Mouse (Mus musculus) cerebellum, adult 2 months (tissue): ENCODE results near the gene Src. TPM values are rescaled to one million over a fixed set of nuclear protein-coding genes. Genes with fewer than 3 reads are reported as not detected.

ENCODE experiments used
- DNase-seq, 2 experiments: peaks; one replicate each; pipeline ENCODE4 v3.0.0; 2021
- H3K27ac ChIP-seq: fragments of 200-500 bp; 2 replicates; pipeline ENCODE4 v1.5.1; 2012; ENCODE audit warnings: low read length, control low read depth, inconsistent platforms; ENCODE audit not compliant: insufficient read depth
- H3K27me3 ChIP-seq: fragments of 200-500 bp; 2 replicates; pipeline ENCODE4 v1.6.1; 2012; ENCODE audit warnings: inconsistent platforms, mild to moderate bottlenecking, low read length, moderate library complexity; ENCODE audit not compliant: control insufficient read depth, insufficient read depth
- H3K4me1 ChIP-seq: fragments of 200-500 bp; 2 replicates; pipeline ENCODE4 v1.6.1; 2011; ENCODE audit warnings: low read length; ENCODE audit not compliant: control insufficient read depth, insufficient read depth
- H3K4me3 ChIP-seq: fragments of 200-500 bp; replicated peaks from 2 replicates; pipeline ENCODE3; 2011; ENCODE audit warnings: mild to moderate bottlenecking, low read depth, low read length, control low read depth; ENCODE audit not compliant: insufficient read depth
- CTCF ChIP-seq: fragments of 200-500 bp; IDR thresholded peaks from 2 replicates; pipeline ENCODE4 v1.5.1; 2011; ENCODE audit warnings: low read depth, mild to moderate bottlenecking, control low read depth, low read length, moderate library complexity, borderline replicate concordance; ENCODE audit not compliant: insufficient read depth
- POLR2A ChIP-seq: fragments of 200-500 bp; IDR thresholded peaks from 2 replicates; pipeline ENCODE4 v1.6.1; 2011; ENCODE audit warnings: low read length, control low read depth, borderline replicate concordance; ENCODE audit not compliant: insufficient read depth
- WGBS: fragments of 180-500 bp; shearing (Covaris S2); methylation state at CpG from one replicate; pipeline ENCODE4 v1.1.7; 2018; 5-methylcytosine and 5-hydroxymethylcytosine counted together
- polyA plus RNA-seq: library from polyadenylated mRNA; depleted of rRNA; stranded (reverse); fragments of >200 nt; gene quantifications from 2 replicates; pipeline ENCODE4 v1.2.3, GENCODE M21; 2012; rRNA removed

Gene Src
- polyA plus RNA-seq, 1 experiment: 48.3 TPM

- Histone ChIP-seq H3K27ac (no peak overlapping the region), H3K27me3 (no peaks in the 10 kb centered on the region; the same call in 1 of the 2 replicates), H3K4me1 (no peaks in the 10 kb centered on the region), H3K4me3 (no peak overlapping the region)
- WGBS: 42% methylated on average over 6 of the region's 6 CpGs
- TF ChIP-seq POLR2A (no peak), CTCF (no peak)
- DNase-seq: no peak
Observed at GRCm38 (mm10) chr2:157517526-157517925, 99.3 kb downstream of the Src start.

- WGBS: 16% methylated on average over 7 of the region's 7 CpGs
- no peak overlapping the region for H3K4me3 ChIP-seq
- no peak for DNase-seq
- no peaks in the 10 kb centered on the region for H3K4me1 ChIP-seq
- H3K27ac ChIP-seq: no peak overlapping the region
- TF ChIP-seq CTCF (no peak), POLR2A (no peak)
- no peaks in the 10 kb centered on the region; the same call in 1 of the 2 replicates for H3K27me3 ChIP-seq
Observed at GRCm38 (mm10) chr2:157518451-157518850, 100.2 kb downstream of the Src start.

DNA sequence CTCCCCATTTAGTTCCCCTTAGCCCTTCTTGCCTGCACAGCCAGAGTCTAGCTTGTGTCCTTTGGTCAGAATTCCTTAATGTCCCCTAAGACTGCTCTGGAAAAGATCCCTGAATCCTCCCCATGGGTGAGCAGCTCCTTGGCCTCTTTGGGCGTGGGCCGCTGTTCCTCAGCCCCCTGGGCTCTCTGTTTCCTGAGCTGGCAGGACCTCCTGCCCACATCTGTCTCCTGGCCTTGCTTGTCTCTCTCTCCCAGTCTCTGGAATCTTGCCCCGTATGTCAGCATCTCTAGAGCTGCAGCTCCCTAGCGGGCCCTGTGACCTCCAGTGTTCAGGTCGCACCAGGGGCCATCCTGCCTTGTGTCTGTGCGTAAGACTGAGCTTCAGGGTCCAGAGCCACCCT is 101.2 kb downstream of the Src start:
- TF ChIP-seq POLR2A (no peak), CTCF (no peak)
- no peaks in the 10 kb centered on the region; the same call in 1 of the 2 replicates for H3K27me3 ChIP-seq
- no peak for DNase-seq
- H3K4me1 ChIP-seq: no peaks in the 10 kb centered on the region
- H3K4me3 ChIP-seq: no peak overlapping the region
- no peak overlapping the region for H3K27ac ChIP-seq
- 65% methylated on average over 6 of the region's 6 CpGs for WGBS

GRCm38 (mm10) chr2:157520496-157520895 is 102.3 kb downstream of the Src start:
- TF ChIP-seq POLR2A: no peak
- TF ChIP-seq CTCF: no peak
- no peaks in the 10 kb centered on the region for H3K4me1 ChIP-seq
- no peaks in the 10 kb centered on the region; the same call in 1 of the 2 replicates for H3K27me3 ChIP-seq
- no peak overlapping the region for H3K27ac ChIP-seq
- WGBS: 20% methylated on average over 5 of the region's 5 CpGs
- no peak for DNase-seq
- H3K4me3 ChIP-seq: no peak overlapping the region

Other genes starting within 250 kb of the Src start
- gene Rbl1, start 213.9 kb upstream of the Src start, polyA plus RNA-seq: 2.8 and 3.1 TPM in 2 replicates
- 143 and 152 TPM in 2 replicates for gene Rpn2, start 139.4 kb upstream of the Src start, polyA plus RNA-seq
- gene Mroh8, start 138.9 kb upstream of the Src start, polyA plus RNA-seq: 1.1 and 1.3 TPM in 2 replicates
- 0.28 TPM in 1 of 2 replicates, not detected in the other for gene Ghrh, start 70.9 kb upstream of the Src start, polyA plus RNA-seq
- gene Manbal, start 50.9 kb upstream of the Src start, polyA plus RNA-seq: 96.2 and 101 TPM in 2 replicates
- gene Nnat, start 141.6 kb downstream of the Src start, polyA plus RNA-seq: 162 and 198 TPM in 2 replicates
- gene Blcap, start 152.8 kb downstream of the Src start, polyA plus RNA-seq: 124 and 133 TPM in 2 replicates